Mouse (Mus musculus) brain, embryonic 14.5 days (tissue): Measurements from ENCODE around the gene Nipsnap1. TPM values are rescaled to one million over a fixed set of nuclear protein-coding genes. Genes with fewer than 3 reads are reported as not detected.

ENCODE experiments used
- DNase-seq: peaks from one replicate; pipeline ENCODE4 v3.0.0-alpha.2; 2011; ENCODE audit warnings: low read depth
- CTCF ChIP-seq: fragments of 200-500 bp; IDR thresholded peaks from 2 replicates; pipeline ENCODE4 v1.5.1; 2012; ENCODE audit warnings: inconsistent platforms, mild to moderate bottlenecking, moderate library complexity, borderline replicate concordance; ENCODE audit not compliant: insufficient read depth, insufficient read length; ENCODE audit errors: extremely low read depth
- POLR2A ChIP-seq: fragments of 200-500 bp; IDR thresholded peaks from 2 replicates; pipeline ENCODE4 v1.6.1; 2012; ENCODE audit warnings: mild to moderate bottlenecking, inconsistent platforms, borderline replicate concordance; ENCODE audit not compliant: poor library complexity, insufficient read depth, insufficient read length, severe bottlenecking; ENCODE audit errors: extremely low read depth
- polyA plus RNA-seq: library from polyadenylated mRNA; depleted of rRNA; stranded (reverse); fragments of >200 nt; gene quantifications from 2 replicates; pipeline ENCODE4 v1.2.3, GENCODE M21; 2012

The Nipsnap1 gene
- polyA plus RNA-seq, 1 experiment, result 117 TPM

GRCm38 (mm10) chr11:4882892-4883627, 9.3 kb downstream of the Nipsnap1 start:
- peak; percentile 20; the same call in 1 of the 2 replicates for TF ChIP-seq CTCF
- no peak for TF ChIP-seq POLR2A
- peak; percentile 27 for DNase-seq

- DNase-seq, result peak; percentile 57
- TF ChIP-seq CTCF (peak; percentile 68; the same call in 1 of the 2 replicates), POLR2A (no peak)
Measured at GRCm38 (mm10) chr11:4885385-4885903, 11.7 kb downstream of the Nipsnap1 start.

- TF ChIP-seq CTCF, result no peak
- no peak for TF ChIP-seq POLR2A
- no peak for DNase-seq
Measured at GRCm38 (mm10) chr11:4886987-4887386, 13.2 kb downstream of the Nipsnap1 start.

GRCm38 (mm10) chr11:4894848-4895816, 21.4 kb downstream of the Nipsnap1 start, which contains the start of gene Thoc5:
TSS of gene Thoc5 (plus strand) at chr11:4895320.
- peak; percentile 96 for DNase-seq
- TF ChIP-seq POLR2A (peak; percentile 41; the same call in 1 of the 2 replicates), CTCF (no peak)

- peak; percentile 18 for DNase-seq
- peak; percentile 58; the same call in 1 of the 2 replicates for TF ChIP-seq CTCF
- no peak for TF ChIP-seq POLR2A
Measured at GRCm38 (mm10) chr11:4900437-4900836, 26.7 kb downstream of the Nipsnap1 start.

GRCm38 (mm10) chr11:4901956-4902355, 28.2 kb downstream of the Nipsnap1 start:
- no peak for DNase-seq
- no peak for TF ChIP-seq CTCF
- TF ChIP-seq POLR2A, result no peak

GRCm38 (mm10) chr11:4906231-4906630, 32.5 kb downstream of the Nipsnap1 start:
- TF ChIP-seq POLR2A (no peak), CTCF (no peak)
- DNase-seq, result no peak

- TF ChIP-seq POLR2A, result no peak
- TF ChIP-seq CTCF, result peak; percentile 78
Measured at GRCm38 (mm10) chr11:4916068-4916467, 42.3 kb downstream of the Nipsnap1 start.

GRCm38 (mm10) chr11:4921281-4921680, 47.5 kb downstream of the Nipsnap1 start:
- TF ChIP-seq POLR2A (no peak), CTCF (no peak)
- DNase-seq, result no peak

More at GRCm38 (mm10) chr11:4916068-4916467, 42.3 kb downstream of the Nipsnap1 start:
- DNase-seq, result peak; percentile 75

- DNase-seq, result no peak
- TF ChIP-seq CTCF, result no peak
- TF ChIP-seq POLR2A, result no peak
Measured at GRCm38 (mm10) chr11:4921751-4922150, 48.0 kb downstream of the Nipsnap1 start.

- DNase-seq, result no peak
- no peak for TF ChIP-seq POLR2A
- no peak for TF ChIP-seq CTCF
Measured at GRCm38 (mm10) chr11:4927224-4927623, 53.5 kb downstream of the Nipsnap1 start.
